Mouse (Mus musculus) neural tube, embryonic 14.5 days (tissue): ENCODE measurements at regions not wholly inside any gene's neighbourhood (a gene's known extent, or its start where the extent isn't known, plus 50 kb on each side); places are given as distances from the start of the nearest gene placed in this dataset.

Source experiments
- ATAC-seq: fragments of 200-750 bp; cut with Nextera tagmentation; 2 replicates; pipeline ENCODE4 v1.8.0; 2017; ENCODE audit warnings: low read depth, mild to moderate bottlenecking, moderate TSS enrichment, moderate library complexity
- H3K27ac ChIP-seq: fragments of 300-500 bp; sonication (generic); 2 replicates; pipeline ENCODE4 v1.5.1; 2014; ENCODE audit warnings: low read depth, mild to moderate bottlenecking, control low read depth, low read length, moderate library complexity, mixed read lengths
- H3K27me3 ChIP-seq: fragments of 300-500 bp; sonication (generic); 2 replicates; pipeline ENCODE4 v1.6.1; 2014; ENCODE audit warnings: low read length; ENCODE audit not compliant: control insufficient read depth, insufficient read depth
- H3K36me3 ChIP-seq: fragments of 300-500 bp; sonication (generic); 2 replicates; pipeline ENCODE4 v1.6.1; 2014; ENCODE audit warnings: low read length, mixed read lengths; ENCODE audit not compliant: control insufficient read depth, insufficient read depth
- H3K4me1 ChIP-seq: fragments of 300-500 bp; sonication (generic); 2 replicates; pipeline ENCODE4 v1.6.1; 2014; ENCODE audit warnings: low read length; ENCODE audit not compliant: control insufficient read depth, insufficient read depth
- H3K4me2 ChIP-seq: fragments of 300-500 bp; sonication (generic); 2 replicates; pipeline ENCODE4 v1.6.1; 2014; ENCODE audit warnings: mild to moderate bottlenecking, low read depth, low read length, control low read depth
- H3K4me3 ChIP-seq: fragments of 300-500 bp; sonication (generic); 2 replicates; pipeline ENCODE4 v1.5.1; 2014; ENCODE audit warnings: low read depth, low read length, control low read depth, mixed read lengths
- H3K9ac ChIP-seq: fragments of 300-500 bp; sonication (generic); replicated peaks from 2 replicates; pipeline ENCODE4 v1.6.1; 2014; ENCODE audit warnings: low read depth, mild to moderate bottlenecking, control low read depth, low read length, mixed read lengths
- H3K9me3 ChIP-seq: fragments of 300-500 bp; sonication (generic); 2 replicates; pipeline ENCODE4 v1.6.1; 2016; ENCODE audit warnings: low read length; ENCODE audit not compliant: control insufficient read depth
- WGBS: fragments of 180-500 bp; shearing (Covaris S2); extraction: QIAGEN DNeasy Blood & Tissue Kit; methylation state at CpG from one replicate; pipeline ENCODE4 v1.1.7; 2014; 5-methylcytosine and 5-hydroxymethylcytosine counted together

- no peaks in the 10 kb centered on the region for H3K36me3 ChIP-seq
- H3K4me2 ChIP-seq, result no peak overlapping the region
- no peak overlapping the region for H3K27ac ChIP-seq
- H3K9ac ChIP-seq, result no peak overlapping the region
- no peaks in the 10 kb centered on the region for H3K27me3 ChIP-seq
- no peak overlapping the region for H3K4me3 ChIP-seq
- H3K9me3 ChIP-seq, result no peaks in the 10 kb centered on the region
- no peak for ATAC-seq
- no peaks in the 10 kb centered on the region for H3K4me1 ChIP-seq
These were observed 758.1 kb downstream of the Cypt12 start for GRCm38 (mm10) chr3:18706356-18706755.

- Histone ChIP-seq H3K27ac (no peak overlapping the region), H3K9me3 (no peaks in the 10 kb centered on the region), H3K9ac (no peak overlapping the region), H3K27me3 (no peaks in the 10 kb centered on the region), H3K36me3 (no peaks in the 10 kb centered on the region), H3K4me1 (no peaks in the 10 kb centered on the region), H3K4me3 (no peak overlapping the region), H3K4me2 (no peak overlapping the region)
- no peak for ATAC-seq
- WGBS, result 96% methylated on average over 3 of the region's 3 CpGs
These were observed 759.5 kb downstream of the Cypt12 start for GRCm38 (mm10) chr3:18707730-18708129.

GRCm38 (mm10) chr3:18711661-18712060 lies 763.5 kb downstream of the Cypt12 start:
- Histone ChIP-seq H3K27ac (no peak overlapping the region), H3K27me3 (no peaks in the 10 kb centered on the region), H3K4me1 (no peaks in the 10 kb centered on the region), H3K9ac (no peak overlapping the region), H3K9me3 (no peaks in the 10 kb centered on the region), H3K36me3 (no peaks in the 10 kb centered on the region), H3K4me2 (no peak overlapping the region), H3K4me3 (no peak overlapping the region)
- no peak for ATAC-seq
- WGBS, result 42% methylated on average over 1 of the region's 1 CpGs

GRCm38 (mm10) chr3:18713986-18714385 lies 765.8 kb downstream of the Cypt12 start:
- Histone ChIP-seq H3K4me3 (no peak overlapping the region), H3K4me1 (no peaks in the 10 kb centered on the region), H3K27me3 (no peaks in the 10 kb centered on the region), H3K4me2 (no peak overlapping the region), H3K9me3 (no peaks in the 10 kb centered on the region), H3K9ac (no peak overlapping the region), H3K36me3 (no peaks in the 10 kb centered on the region), H3K27ac (no peak overlapping the region)
- ATAC-seq, result peak; percentile 73
- WGBS, result 60% methylated on average over 7 of the region's 7 CpGs

GRCm38 (mm10) chr3:18714968-18715630 lies 766.9 kb downstream of the Cypt12 start:
- H3K27me3 ChIP-seq, result no peaks in the 10 kb centered on the region
- H3K27ac ChIP-seq, result no peak overlapping the region
- no peak overlapping the region for H3K4me2 ChIP-seq
- H3K4me3 ChIP-seq, result no peak overlapping the region
- H3K36me3 ChIP-seq, result no peaks in the 10 kb centered on the region
- H3K9ac ChIP-seq, result no peak overlapping the region
- 82% methylated on average over 9 of the region's 9 CpGs for WGBS
- peak; percentile 60; the same call in 1 of the 2 replicates for ATAC-seq
- H3K9me3 ChIP-seq, result no peaks in the 10 kb centered on the region
- H3K4me1 ChIP-seq, result no peaks in the 10 kb centered on the region

- no peak overlapping the region for H3K27ac ChIP-seq
- H3K4me3 ChIP-seq, result no peak overlapping the region
- 57% methylated on average over 5 of the region's 5 CpGs for WGBS
- H3K27me3 ChIP-seq, result no peaks in the 10 kb centered on the region
- H3K9me3 ChIP-seq, result no peaks in the 10 kb centered on the region
- no peak overlapping the region for H3K9ac ChIP-seq
- no peaks in the 10 kb centered on the region for H3K4me1 ChIP-seq
- no peak overlapping the region for H3K4me2 ChIP-seq
- H3K36me3 ChIP-seq, result no peaks in the 10 kb centered on the region
- peak; percentile 85 for ATAC-seq
These were observed 767.6 kb downstream of the Cypt12 start for GRCm38 (mm10) chr3:18715776-18716175.

GRCm38 (mm10) chr3:18725507-18725906 lies 777.3 kb downstream of the Cypt12 start:
- ATAC-seq, result no peak
- Histone ChIP-seq H3K27ac (no peak overlapping the region), H3K36me3 (no peaks in the 10 kb centered on the region), H3K4me2 (no peak overlapping the region), H3K9me3 (no peaks in the 10 kb centered on the region), H3K4me3 (no peak overlapping the region), H3K4me1 (no peaks in the 10 kb centered on the region), H3K9ac (no peak overlapping the region), H3K27me3 (no peaks in the 10 kb centered on the region)
- 97% methylated on average over 1 of the region's 1 CpGs for WGBS

GRCm38 (mm10) chr3:18731251-18731650 lies 783.0 kb downstream of the Cypt12 start:
- Histone ChIP-seq H3K9me3 (no peaks in the 10 kb centered on the region), H3K4me3 (no peak overlapping the region), H3K9ac (no peak overlapping the region), H3K36me3 (no peaks in the 10 kb centered on the region), H3K4me1 (no peaks in the 10 kb centered on the region), H3K4me2 (no peak overlapping the region), H3K27me3 (no peaks in the 10 kb centered on the region), H3K27ac (no peak overlapping the region)
- ATAC-seq, result no peak
- WGBS, result 50% methylated on average over 1 of the region's 1 CpGs

- Histone ChIP-seq H3K9ac (no peak overlapping the region), H3K27ac (no peak overlapping the region), H3K27me3 (no peaks in the 10 kb centered on the region), H3K4me1 (no peaks in the 10 kb centered on the region), H3K4me3 (no peak overlapping the region), H3K36me3 (no peaks in the 10 kb centered on the region), H3K4me2 (no peak overlapping the region), H3K9me3 (no peaks in the 10 kb centered on the region)
- WGBS, result 53% methylated on average over 2 of the region's 2 CpGs
- ATAC-seq, result no peak
These were observed 783.5 kb downstream of the Cypt12 start for GRCm38 (mm10) chr3:18731674-18732073.
